Mouse (Mus musculus): ENCODE data around the gene Vps9d1.
"Not testable (repeated sequence)": the region's sequence is repeated elsewhere in the genome, so short reads cannot be mapped to it uniquely, and the experiment has no call there.

Gene Vps9d1

GRCm38 (mm10) chr8:123212321-123213117, 41.6 kb downstream of the Vps9d1 start, which contains the start of the genes Chmp1a and Spata33:
Chmp1a (minus strand) TSS chr8:123212763.
Spata33 (plus strand) TSS chr8:123212832.
- peak; percentile 78 to 84 for DNase-seq

GRCm38 (mm10) chr8:123211876-123212275, 42.3 kb downstream of the Vps9d1 start:
- no peak for DNase-seq

GRCm38 (mm10) chr8:123203571-123203970, 50.6 kb downstream of the Vps9d1 start:
- no peak for DNase-seq

GRCm38 (mm10) chr8:123202288-123202687, 51.9 kb downstream of the Vps9d1 start:
- DNase-seq, result peak in 1 of 2 experiments; percentile 25

- no peak for DNase-seq
Measured at GRCm38 (mm10) chr8:123199864-123200263, 54.3 kb downstream of the Vps9d1 start.

GRCm38 (mm10) chr8:123197016-123197415, 57.1 kb downstream of the Vps9d1 start:
- not testable (repeated sequence) for DNase-seq

- no peak for DNase-seq
Measured at GRCm38 (mm10) chr8:123193771-123194170, 60.4 kb downstream of the Vps9d1 start.
